Mouse (Mus musculus) embryonic fibroblast, embryonic 13.5 days (primary cell): ENCODE measurements around the gene Elobl.

Experiments
- CTCF ChIP-seq: IDR thresholded peaks from 2 replicates; pipeline ENCODE4 v1.5.1; 2011; ENCODE audit warnings: mild to moderate bottlenecking, control low read depth, low read length, moderate library complexity, borderline replicate concordance; ENCODE audit not compliant: insufficient read depth
- POLR2A ChIP-seq: IDR thresholded peaks from 2 replicates; pipeline ENCODE4 v1.6.1; 2011; ENCODE audit warnings: low read depth, mild to moderate bottlenecking, control low read depth, low read length, moderate library complexity

DNA sequence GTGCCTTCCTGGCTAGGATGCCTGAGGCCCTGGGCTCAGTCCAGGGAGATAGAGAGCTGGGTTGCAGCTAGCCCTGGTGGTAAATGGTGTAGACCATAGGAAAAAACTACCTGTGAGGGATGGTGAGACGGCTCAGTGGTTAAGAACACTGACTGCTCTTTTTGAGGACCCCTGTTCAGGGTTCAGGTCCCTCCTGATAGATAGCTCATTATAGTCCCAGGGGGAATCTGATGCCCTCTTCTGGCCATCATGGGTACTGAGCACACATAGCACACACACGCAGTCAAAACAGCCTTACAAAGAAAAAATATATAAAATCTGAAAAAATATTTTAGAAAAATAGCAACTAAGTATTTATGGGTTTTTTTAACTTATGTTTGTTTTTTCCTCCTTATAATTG lies 9.6 kb upstream of the Elobl start:
- no peak for TF ChIP-seq POLR2A
- no peak for TF ChIP-seq CTCF
